Mouse (Mus musculus) limb, embryonic 14.5 days (tissue): ENCODE data around the gene Npas3. TPM values are rescaled to one million over a fixed set of nuclear protein-coding genes. Genes with fewer than 3 reads are reported as not detected.

Experiments used
- ATAC-seq: fragments of 200-750 bp; cut with Nextera tagmentation; 2 replicates; pipeline ENCODE4 v1.8.0; 2017; ENCODE audit warnings: low read depth, moderate number of reproducible peaks, moderate TSS enrichment; ENCODE audit not compliant: low FRiP score
- DNase-seq: peaks from one replicate; pipeline ENCODE4 v3.0.0-alpha.2; 2015; ENCODE audit warnings: low spot score
- H3K27ac ChIP-seq: fragments of 300-500 bp; sonication (generic); replicated peaks from 2 replicates; pipeline ENCODE4 v1.5.1; 2014; ENCODE audit warnings: low read depth, mild to moderate bottlenecking, low read length, moderate library complexity, mixed read lengths
- H3K27me3 ChIP-seq: fragments of 300-500 bp; sonication (generic); 2 replicates; pipeline ENCODE4 v1.6.1; 2014; ENCODE audit warnings: low read length, mixed read lengths; ENCODE audit not compliant: control insufficient read depth, insufficient read depth
- H3K36me3 ChIP-seq: fragments of 300-500 bp; sonication (generic); 2 replicates; pipeline ENCODE4 v1.6.1; 2014; ENCODE audit warnings: mild to moderate bottlenecking, low read length, moderate library complexity, mixed read lengths; ENCODE audit not compliant: control insufficient read depth, insufficient read depth
- H3K4me1 ChIP-seq: fragments of 300-500 bp; sonication (generic); 2 replicates; pipeline ENCODE4 v1.6.1; 2014; ENCODE audit warnings: antibody characterized with exemption, low read length, mixed read lengths; ENCODE audit not compliant: control insufficient read depth, insufficient read depth
- H3K4me2 ChIP-seq: fragments of 300-500 bp; sonication (generic); replicated peaks from 2 replicates; pipeline ENCODE4 v1.6.1; 2014; ENCODE audit warnings: low read depth, mild to moderate bottlenecking, low read length, moderate library complexity; ENCODE audit not compliant: severe bottlenecking
- H3K4me3 ChIP-seq: fragments of 300-500 bp; sonication (generic); replicated peaks from 2 replicates; pipeline ENCODE4 v1.5.1; 2014; ENCODE audit warnings: low read length
- H3K9ac ChIP-seq: fragments of 300-500 bp; sonication (generic); 2 replicates; pipeline ENCODE4 v1.6.1; 2014; ENCODE audit warnings: mild to moderate bottlenecking, low read depth, low read length, moderate library complexity; ENCODE audit not compliant: severe bottlenecking
- H3K9me3 ChIP-seq: fragments of 300-500 bp; sonication (generic); 2 replicates; pipeline ENCODE4 v1.6.1; 2016; ENCODE audit warnings: low read length; ENCODE audit not compliant: control insufficient read depth
- POLR2A ChIP-seq: fragments of 200-500 bp; IDR thresholded peaks from 2 replicates; pipeline ENCODE4 v1.8.0; 2012; ENCODE audit warnings: inconsistent platforms, mild to moderate bottlenecking, moderate library complexity, borderline replicate concordance; ENCODE audit not compliant: insufficient read depth, insufficient read length; ENCODE audit errors: extremely low read depth
- WGBS: fragments of 180-500 bp; shearing (Covaris S2); extraction: QIAGEN DNeasy Blood & Tissue Kit; methylation state at CpG from one replicate; pipeline ENCODE4 v1.1.7; 2014; 5-methylcytosine and 5-hydroxymethylcytosine counted together
- polyA plus RNA-seq, 2 experiments: library from polyadenylated mRNA; depleted of rRNA in 1 of 2; stranded (reverse) in 1 of 2; unstranded in 1 of 2; fragments of >200 nt; fragmentation: Nextera tagmentation in 1 of 2; extraction: Ambion mirVana in 1 of 2; gene quantifications; 2 replicates each; pipeline versions ENCODE4 v1.2.1 to v1.2.3; 2012 to 2014

The Npas3 gene
- polyA plus RNA-seq, 2 experiments, result 5.3 to 5.9 TPM

- WGBS, result 98% methylated on average over 4 of the region's 4 CpGs
- no peak for ATAC-seq
- H3K9ac ChIP-seq, result no peak overlapping the region
Observed at GRCm38 (mm10) chr12:53692471-53692870, 444.0 kb downstream of the Npas3 start.

GRCm38 (mm10) chr12:53694346-53694745 lies 445.9 kb downstream of the Npas3 start:
- no peak for TF ChIP-seq POLR2A
- Histone ChIP-seq H3K27me3 (no peaks in the 10 kb centered on the region), H3K9ac (no peak overlapping the region), H3K9me3 (no peaks in the 10 kb centered on the region), H3K4me3 (no peak overlapping the region), H3K36me3 (no peaks in the 10 kb centered on the region), H3K4me2 (no peak overlapping the region), H3K27ac (no peak overlapping the region), H3K4me1 (no peaks in the 10 kb centered on the region)
- WGBS, result 79% methylated on average over 4 of the region's 4 CpGs
- no peak for ATAC-seq
- DNase-seq, result no peak

More at GRCm38 (mm10) chr12:53692471-53692870, 444.0 kb downstream of the Npas3 start:
- no peaks in the 10 kb centered on the region for H3K27me3 ChIP-seq
- TF ChIP-seq POLR2A, result no peak
- H3K27ac ChIP-seq, result no peak overlapping the region
- H3K9me3 ChIP-seq, result no peaks in the 10 kb centered on the region
- H3K4me3 ChIP-seq, result no peak overlapping the region
- no peak for DNase-seq
- H3K4me1 ChIP-seq, result no peaks in the 10 kb centered on the region
- no peak overlapping the region for H3K4me2 ChIP-seq
- H3K36me3 ChIP-seq, result no peaks in the 10 kb centered on the region

- DNase-seq, result no peak
- ATAC-seq, result no peak
- no peak overlapping the region for H3K9ac ChIP-seq
- no peak for TF ChIP-seq POLR2A
- no peaks in the 10 kb centered on the region for H3K4me1 ChIP-seq
- H3K9me3 ChIP-seq, result no peaks in the 10 kb centered on the region
- no peak overlapping the region for H3K4me2 ChIP-seq
- no peak overlapping the region for H3K4me3 ChIP-seq
- no peak overlapping the region for H3K27ac ChIP-seq
- H3K36me3 ChIP-seq, result no peaks in the 10 kb centered on the region
- 90% methylated on average over 3 of the region's 3 CpGs for WGBS
- H3K27me3 ChIP-seq, result no peaks in the 10 kb centered on the region
Observed at GRCm38 (mm10) chr12:53695324-53695723, 446.8 kb downstream of the Npas3 start.

GRCm38 (mm10) chr12:53697645-53698044 lies 449.2 kb downstream of the Npas3 start:
- no peaks in the 10 kb centered on the region for H3K4me1 ChIP-seq
- no peak for ATAC-seq
- no peaks in the 10 kb centered on the region for H3K36me3 ChIP-seq
- TF ChIP-seq POLR2A, result no peak
- H3K4me3 ChIP-seq, result no peak overlapping the region
- 85% methylated on average over 7 of the region's 7 CpGs for WGBS
- no peak overlapping the region for H3K4me2 ChIP-seq
- no peaks in the 10 kb centered on the region for H3K9me3 ChIP-seq
- H3K27me3 ChIP-seq, result no peaks in the 10 kb centered on the region
- no peak overlapping the region for H3K27ac ChIP-seq
- no peak for DNase-seq
- H3K9ac ChIP-seq, result no peak overlapping the region

- H3K9me3 ChIP-seq, result no peaks in the 10 kb centered on the region
- no peak for ATAC-seq
- no peak overlapping the region for H3K27ac ChIP-seq
- H3K4me2 ChIP-seq, result no peak overlapping the region
- H3K9ac ChIP-seq, result no peak overlapping the region
- no peaks in the 10 kb centered on the region for H3K27me3 ChIP-seq
- no peak overlapping the region for H3K4me3 ChIP-seq
- DNase-seq, result no peak
- H3K4me1 ChIP-seq, result no peaks in the 10 kb centered on the region
- no peaks in the 10 kb centered on the region for H3K36me3 ChIP-seq
- 72% methylated on average over 9 of the region's 9 CpGs for WGBS
- no peak for TF ChIP-seq POLR2A
Observed at GRCm38 (mm10) chr12:53698483-53699227, 450.2 kb downstream of the Npas3 start.
